Mouse (Mus musculus): Measurements from ENCODE around the gene Bcdin3d. TPM values are rescaled to one million over a fixed set of nuclear protein-coding genes. Genes with fewer than 3 reads are reported as not detected.
"Not testable (repeated sequence)": the region's sequence is repeated elsewhere in the genome, so short reads cannot be mapped to it uniquely, and the experiment has no call there.

The Bcdin3d gene
- total RNA-seq, 2 experiments from 2014 or later: 5.0 to 5.3 TPM

GRCm38 (mm10) chr15:99473801-99474575 lies 542 bp downstream of the Bcdin3d start:
- DNase-seq (ENCODE audit: extremely low spot score in 1 of 2, low spot score in 1 of 2): peak in 1 of 2 experiments; percentile 29

GRCm38 (mm10) chr15:99472972-99473371 lies 1.6 kb downstream of the Bcdin3d start:
- no peak for DNase-seq (ENCODE audit: extremely low spot score in 1 of 2, low spot score in 1 of 2)

- no peak for DNase-seq (ENCODE audit: extremely low spot score in 1 of 2, low spot score in 1 of 2)
Measured at GRCm38 (mm10) chr15:99471677-99472063, 2.9 kb downstream of the Bcdin3d start.

- DNase-seq (ENCODE audit: extremely low spot score in 1 of 2, low spot score in 1 of 2): peak; percentile 48 to 68
Measured at GRCm38 (mm10) chr15:99470971-99471676, 3.4 kb downstream of the Bcdin3d start.

GRCm38 (mm10) chr15:99470224-99470761 lies 4.2 kb downstream of the Bcdin3d start:
- DNase-seq (ENCODE audit: extremely low spot score in 1 of 2, low spot score in 1 of 2): no peak

- DNase-seq (ENCODE audit: extremely low spot score in 1 of 2, low spot score in 1 of 2): no peak
Measured at GRCm38 (mm10) chr15:99469736-99470135, 4.8 kb downstream of the Bcdin3d start.

GRCm38 (mm10) chr15:99469067-99469466 lies 5.5 kb downstream of the Bcdin3d start:
- peak; percentile 56 to 84 for DNase-seq (ENCODE audit: extremely low spot score in 1 of 2, low spot score in 1 of 2)

- DNase-seq (ENCODE audit: extremely low spot score in 1 of 2, low spot score in 1 of 2): no peak
Measured at GRCm38 (mm10) chr15:99463194-99463593, 11.3 kb downstream of the Bcdin3d start.

- peak; percentile 78 to 82 for DNase-seq (ENCODE audit: extremely low spot score in 1 of 2, low spot score in 1 of 2)
Measured at GRCm38 (mm10) chr15:99457606-99458401, 16.7 kb downstream of the Bcdin3d start, which contains the start of gene Nckap5l. TSS of gene Nckap5l (minus strand) at chr15:99457748.

GRCm38 (mm10) chr15:99456963-99457605 lies 17.4 kb downstream of the Bcdin3d start:
- peak; percentile 41 to 57 for DNase-seq (ENCODE audit: extremely low spot score in 1 of 2, low spot score in 1 of 2)

- DNase-seq (ENCODE audit: extremely low spot score in 1 of 2, low spot score in 1 of 2): no peak
Measured at GRCm38 (mm10) chr15:99456338-99456962, 18.1 kb downstream of the Bcdin3d start.

GRCm38 (mm10) chr15:99455415-99455814 lies 19.1 kb downstream of the Bcdin3d start:
- no peak for DNase-seq (ENCODE audit: extremely low spot score in 1 of 2, low spot score in 1 of 2)

GRCm38 (mm10) chr15:99454585-99455279 lies 19.8 kb downstream of the Bcdin3d start:
- no peak for DNase-seq (ENCODE audit: extremely low spot score in 1 of 2, low spot score in 1 of 2)

GRCm38 (mm10) chr15:99453153-99453900 lies 21.2 kb downstream of the Bcdin3d start:
- no peak for DNase-seq (ENCODE audit: extremely low spot score in 1 of 2, low spot score in 1 of 2)

- no peak for DNase-seq (ENCODE audit: extremely low spot score in 1 of 2, low spot score in 1 of 2)
Measured at GRCm38 (mm10) chr15:99449751-99450280, 24.7 kb downstream of the Bcdin3d start.

GRCm38 (mm10) chr15:99449131-99449750 lies 25.3 kb downstream of the Bcdin3d start:
- peak in 1 of 2 experiments; percentile 48 for DNase-seq (ENCODE audit: extremely low spot score in 1 of 2, low spot score in 1 of 2)

GRCm38 (mm10) chr15:99446136-99446535 lies 28.4 kb downstream of the Bcdin3d start:
- DNase-seq (ENCODE audit: extremely low spot score in 1 of 2, low spot score in 1 of 2): not testable (repeated sequence)

- no peak for DNase-seq (ENCODE audit: extremely low spot score in 1 of 2, low spot score in 1 of 2)
Measured at GRCm38 (mm10) chr15:99445567-99445966, 29.0 kb downstream of the Bcdin3d start.

All from layer of hippocampus, postnatal 25 days (tissue).